Mouse (Mus musculus) adrenal gland, postnatal 4 days (tissue): ENCODE measurements around the gene Speg. TPM values are rescaled to one million over a fixed set of nuclear protein-coding genes. Genes with fewer than 3 reads are reported as not detected.

Experiments used
- DNase-seq, 2 experiments: peaks; one replicate each; pipeline ENCODE4 v3.0.0; 2021 to 2022; ENCODE audit warnings: low spot score in 2 of 2, mixed read lengths in 2 of 2
- total RNA-seq, 2 experiments: library from RNA; stranded (reverse); gene quantifications; 2 replicates each; pipeline ENCODE4 v1.2.3; 2021

The Speg gene
- total RNA-seq, 2 experiments from 2014 or later: 32.4 to 33.7 TPM

DNA sequence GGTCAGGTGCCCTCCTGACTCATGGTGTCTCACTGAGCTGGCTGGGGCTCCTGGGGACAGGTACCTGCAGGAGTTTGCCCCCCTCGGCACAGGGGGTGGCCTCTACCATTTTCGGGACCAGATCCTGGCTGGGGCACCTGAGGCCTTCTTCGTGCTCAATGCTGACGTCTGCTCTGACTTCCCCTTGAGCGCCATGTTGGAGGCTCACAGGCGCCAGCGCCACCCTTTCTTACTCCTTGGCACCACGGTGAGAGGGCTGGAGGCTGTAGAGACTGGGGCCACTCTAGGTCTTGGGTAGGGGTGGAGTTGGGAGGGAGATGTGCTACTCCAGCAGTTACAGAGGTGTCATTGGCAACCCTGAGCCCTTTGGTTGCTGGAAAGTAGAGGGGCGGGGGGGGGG, 63.7 kb downstream of the Speg start:
- no peak for DNase-seq

GRCm38 (mm10) chr1:75440661-75441060, 65.6 kb downstream of the Speg start:
- no peak for DNase-seq

DNA sequence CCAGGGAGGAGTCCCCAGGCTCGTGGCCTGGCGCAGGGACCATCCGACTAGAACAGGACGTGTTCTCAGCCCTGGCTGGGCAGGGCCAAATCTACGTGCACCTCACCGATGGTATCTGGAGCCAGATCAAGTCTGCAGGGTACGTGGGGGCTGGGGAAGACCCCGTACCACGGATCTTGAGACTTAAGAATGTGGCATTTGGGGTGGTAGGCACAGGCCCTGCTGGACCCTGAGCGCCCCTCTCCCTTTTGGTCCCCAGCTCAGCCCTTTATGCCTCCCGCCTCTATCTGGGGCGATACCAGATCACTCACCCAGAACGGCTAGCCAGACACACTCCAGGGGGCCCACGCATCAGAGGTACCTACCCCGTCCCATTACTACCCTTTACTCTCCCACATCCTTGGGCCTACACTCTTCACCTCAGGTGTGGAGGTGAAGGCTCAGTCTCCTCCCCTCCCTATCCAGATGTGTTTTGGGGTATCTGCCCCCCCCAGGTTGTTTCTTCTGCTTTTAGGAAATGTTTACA, 66.4 kb downstream of the Speg start:
- no peak for DNase-seq

DNA sequence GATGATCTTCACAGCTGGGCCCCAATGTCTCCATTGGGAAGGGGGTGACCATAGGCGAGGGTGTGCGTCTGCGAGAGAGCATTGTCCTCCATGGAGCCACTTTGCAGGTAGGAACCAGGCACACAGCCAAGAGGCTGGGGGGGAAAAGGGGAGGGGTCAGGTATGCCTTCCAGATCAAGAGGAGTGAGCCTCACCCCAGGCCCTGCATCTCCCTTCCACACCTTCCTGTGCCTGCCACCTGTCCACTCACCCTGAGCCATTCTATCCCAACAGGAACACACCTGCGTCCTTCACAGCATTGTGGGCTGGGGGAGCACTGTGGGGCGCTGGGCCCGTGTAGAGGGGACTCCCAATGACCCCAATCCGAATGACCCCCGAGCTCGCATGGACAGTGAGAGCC, 67.1 kb downstream of the Speg start:
- no peak for DNase-seq

- no peak for DNase-seq
These were observed 67.7 kb downstream of the Speg start for GRCm38 (mm10) chr1:75442811-75443210.

GRCm38 (mm10) chr1:75443247-75444024, 68.3 kb downstream of the Speg start:
- no peak for DNase-seq

DNA sequence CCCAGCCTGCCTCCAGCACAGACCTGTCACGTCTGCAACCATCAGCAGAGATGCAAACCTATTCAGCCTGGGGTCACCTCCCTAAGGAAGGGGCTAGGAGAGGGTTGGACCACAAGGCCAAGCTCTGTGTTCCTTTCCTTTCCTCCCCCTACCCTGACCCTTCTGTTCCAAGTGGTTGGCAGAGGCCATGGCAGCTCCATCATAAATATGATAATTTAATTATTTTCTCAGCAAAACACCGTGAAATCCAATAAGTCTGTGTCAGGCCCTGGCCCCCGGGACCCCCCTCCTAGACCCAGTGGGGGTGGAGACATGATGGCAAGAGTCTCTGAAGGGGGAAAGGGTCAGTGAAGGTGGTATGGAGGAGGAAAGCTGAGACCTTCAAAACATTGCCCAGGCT, 69.1 kb downstream of the Speg start:
- DNase-seq: no peak

GRCm38 (mm10) chr1:75445141-75445701, 70.1 kb downstream of the Speg start:
- DNase-seq: no peak

- peak in 1 of 2 experiments; percentile 46 for DNase-seq
These were observed 70.9 kb downstream of the Speg start for GRCm38 (mm10) chr1:75445751-75446611.

GRCm38 (mm10) chr1:75446656-75447055, 71.6 kb downstream of the Speg start:
- no peak for DNase-seq

GRCm38 (mm10) chr1:75447265-75448051, 72.4 kb downstream of the Speg start:
- no peak for DNase-seq

GRCm38 (mm10) chr1:75448052-75448431, 72.9 kb downstream of the Speg start:
- DNase-seq: no peak

GRCm38 (mm10) chr1:75448937-75449336, 73.8 kb downstream of the Speg start:
- DNase-seq: no peak

DNA sequence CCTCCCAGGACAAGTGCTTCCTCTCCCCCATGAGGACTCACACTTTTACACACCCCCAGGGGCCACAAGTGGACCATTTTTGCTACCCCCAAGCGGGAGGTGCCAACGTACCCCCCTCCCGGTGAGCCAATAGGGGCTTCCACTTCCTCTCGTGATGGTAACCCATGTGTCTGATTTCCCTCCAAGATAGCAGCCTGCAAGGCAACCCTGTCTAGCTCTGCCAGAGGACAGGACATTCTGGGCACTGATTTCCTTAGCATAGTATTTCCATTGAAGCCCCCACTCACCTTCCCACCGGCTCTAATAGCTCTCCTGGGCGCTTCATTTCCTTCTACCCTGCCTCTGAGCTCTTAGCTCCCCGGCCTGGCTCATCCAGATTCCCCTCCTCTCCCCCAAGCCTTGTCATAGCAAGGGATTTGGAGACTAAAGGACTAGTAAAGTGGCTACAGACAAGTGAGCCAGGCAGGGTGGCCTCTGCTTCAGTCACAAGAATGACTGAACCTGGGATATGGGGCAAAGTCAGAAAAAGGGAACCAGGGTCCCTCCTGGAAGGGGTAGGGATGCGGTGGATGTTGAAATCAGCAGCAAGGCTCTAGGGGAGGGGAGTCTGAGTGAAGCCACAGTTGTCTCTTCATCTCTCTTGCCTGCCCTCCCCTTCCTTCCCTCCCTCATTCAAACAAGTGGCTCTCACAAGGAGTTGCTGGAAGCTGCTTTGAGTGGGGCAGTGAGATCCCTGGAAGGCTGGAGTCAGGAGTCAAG, 74.5 kb downstream of the Speg start:
- no peak for DNase-seq

- DNase-seq: no peak
These were observed 75.4 kb downstream of the Speg start, which contains the start of gene Asic4 for GRCm38 (mm10) chr1:75450314-75451005. Gene Asic4 (plus strand): TSS chr1:75450436.

DNA sequence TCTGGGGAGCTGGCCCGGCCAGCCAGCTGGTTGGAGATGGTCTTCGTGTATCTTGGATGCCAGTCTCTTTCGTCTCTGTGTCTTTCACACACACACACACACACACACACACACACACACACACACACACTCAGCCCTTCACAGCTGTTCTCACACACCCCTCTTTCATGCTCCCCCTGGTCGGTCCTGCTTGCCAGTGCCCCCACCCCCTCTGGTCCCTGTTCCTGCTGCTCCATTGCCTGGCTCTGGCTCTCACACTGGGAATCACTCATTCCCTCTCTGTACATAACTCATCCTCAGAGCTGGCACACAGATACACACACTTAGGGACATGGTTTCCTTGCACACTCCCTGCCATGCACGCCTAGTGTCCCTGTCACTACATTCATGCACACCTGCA, 76.8 kb downstream of the Speg start:
- no peak for DNase-seq

DNA sequence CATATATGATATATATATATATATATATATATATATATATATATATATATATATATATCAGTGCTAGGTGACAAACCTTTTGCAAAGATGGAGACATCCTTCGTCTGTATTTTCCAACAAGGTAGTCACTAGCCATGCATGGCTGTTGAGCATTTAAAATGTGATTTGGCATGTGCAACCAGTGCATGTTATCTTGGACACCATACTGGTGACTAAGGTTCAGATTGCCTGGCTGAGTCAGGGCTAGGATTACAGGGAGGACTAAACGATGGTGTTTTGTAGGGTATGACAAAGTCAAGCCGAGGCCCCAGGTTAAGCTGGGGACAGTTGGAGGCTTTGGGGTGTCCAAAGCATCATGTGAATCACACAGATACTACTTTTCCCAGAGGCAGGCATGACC, 80.3 kb downstream of the Speg start:
- no peak for DNase-seq

DNA sequence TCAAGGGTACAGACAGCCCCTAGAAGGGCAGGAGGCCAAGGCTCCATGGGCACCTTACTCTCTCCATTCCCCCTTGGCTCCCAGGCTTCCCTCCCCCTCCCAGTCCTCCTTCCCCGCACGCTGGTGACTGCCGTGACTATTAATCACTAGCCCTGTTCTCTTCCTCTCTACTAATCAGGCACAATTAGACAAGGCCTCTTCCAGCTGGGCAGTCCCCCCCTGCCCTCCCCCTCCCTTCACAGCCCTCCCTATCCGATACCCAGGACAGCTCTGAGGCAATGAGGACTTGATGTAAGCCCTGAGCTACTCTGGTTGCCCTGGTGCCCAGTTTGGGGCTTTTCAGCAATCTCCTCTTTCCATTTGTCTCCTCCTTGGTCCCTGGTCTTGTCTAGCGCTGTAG, 80.9 kb downstream of the Speg start:
- no peak for DNase-seq

- DNase-seq: no peak
These were observed 81.9 kb downstream of the Speg start for GRCm38 (mm10) chr1:75456746-75457564.
